Mouse (Mus musculus) CD8-positive naive resting alpha-beta T cell, adult 2 months (primary cell): ENCODE results near the gene Gm15023.
"Not testable (repeated sequence)": the region's sequence is repeated elsewhere in the genome, so short reads cannot be mapped to it uniquely, and the experiment has no call there.

ENCODE experiments used
- DNase-seq, 2 experiments: peaks; one replicate each; pipeline ENCODE4 v3.0.0; 2022; ENCODE audit warnings: low read depth in 2 of 2, low spot score in 2 of 2

Gene Gm15023

GRCm38 (mm10) chrX:135177532-135177931, at the start of gene Gm15023:
TSS of gene Gm15023 (minus strand) at chrX:135177632.
- not testable (repeated sequence) for DNase-seq

- DNase-seq, result no peak
Measured at GRCm38 (mm10) chrX:135210436-135211221, 33.2 kb upstream of the Gm15023 start, which contains the start of gene Tceal6. TSS of gene Tceal6 (minus strand) at chrX:135210687.

- not testable (repeated sequence) for DNase-seq
Measured at GRCm38 (mm10) chrX:135209773-135210435, 32.5 kb upstream of the Gm15023 start.

GRCm38 (mm10) chrX:135189924-135190323, 12.5 kb upstream of the Gm15023 start:
- not testable (repeated sequence) for DNase-seq

- not testable (repeated sequence) for DNase-seq
Measured at GRCm38 (mm10) chrX:135188661-135189060, 11.2 kb upstream of the Gm15023 start.
